Mouse (Mus musculus) heart, adult 2 months (tissue): Measurements from ENCODE around the gene Tubgcp4. TPM values are rescaled to one million over a fixed set of nuclear protein-coding genes. Genes with fewer than 3 reads are reported as not detected.

Experiments used
- DNase-seq, 2 experiments: peaks; one replicate each; pipeline ENCODE4 v3.0.0; 2021
- H3K27ac ChIP-seq: fragments of 200-600 bp; 2 replicates; pipeline ENCODE4 v1.8.1; 2022
- H3K27me3 ChIP-seq: fragments of 200-500 bp; 2 replicates; pipeline ENCODE4 v1.6.1; 2012; ENCODE audit warnings: mild to moderate bottlenecking, low read length, inconsistent platforms, mixed read lengths; ENCODE audit not compliant: control insufficient read depth, insufficient read depth
- H3K36me3 ChIP-seq: fragments of 200-500 bp; 2 replicates; pipeline ENCODE4 v1.6.1; 2012; ENCODE audit warnings: low read length, inconsistent platforms; ENCODE audit not compliant: control insufficient read depth, insufficient read depth
- H3K4me1 ChIP-seq: fragments of 200-500 bp; 2 replicates; pipeline ENCODE4 v1.6.1; 2011; ENCODE audit warnings: low read length; ENCODE audit not compliant: control insufficient read depth, insufficient read depth
- H3K4me3 ChIP-seq: fragments of 200-600 bp; 2 replicates; pipeline ENCODE4 v1.8.1; 2022
- H3K79me2 ChIP-seq: fragments of 200-500 bp; replicated peaks from 2 replicates; pipeline ENCODE4 v1.6.1; 2012; ENCODE audit warnings: mild to moderate bottlenecking, inconsistent platforms, low read length, moderate library complexity, mixed read lengths; ENCODE audit not compliant: control insufficient read depth, insufficient read depth
- H3K9ac ChIP-seq: fragments of 200-500 bp; 2 replicates; pipeline ENCODE4 v1.6.1; 2012; ENCODE audit warnings: low read depth, mild to moderate bottlenecking, control low read depth, inconsistent platforms, low read length, mixed read lengths
- CTCF ChIP-seq: fragments of 200-600 bp; IDR thresholded peaks from 2 replicates; pipeline ENCODE4 v1.8.1; 2022; ENCODE audit warnings: antibody characterized with exemption, mild to moderate bottlenecking, moderate library complexity
- EP300 ChIP-seq: fragments of 200-500 bp; IDR thresholded peaks from 2 replicates; pipeline ENCODE4 v1.6.1; 2011; ENCODE audit warnings: low read depth, low read length, control low read depth; ENCODE audit not compliant: insufficient read depth
- POLR2A ChIP-seq: fragments of 200-500 bp; IDR thresholded peaks from 2 replicates; pipeline ENCODE4 v1.6.1; 2011; ENCODE audit warnings: mild to moderate bottlenecking, low read depth, low read length, control low read depth; ENCODE audit not compliant: insufficient read depth
- WGBS: fragments of 180-500 bp; shearing (Covaris S2); methylation state at CpG from one replicate; pipeline ENCODE4 v1.1.7; 2018; 5-methylcytosine and 5-hydroxymethylcytosine counted together
- intact Hi-C: fragments of 180-260 bp; cut with DNase I; formaldehyde crosslinking; loops from one replicate; pipeline ENCODE4 v1.15.1; 2025
- polyA plus RNA-seq: library from polyadenylated mRNA; depleted of rRNA; stranded (reverse); fragments of >200 nt; gene quantifications from 2 replicates; pipeline ENCODE4 v1.2.3, GENCODE M21; 2012
- total RNA-seq, 2 experiments: library from RNA; stranded (reverse); gene quantifications; 2 replicates each; pipeline ENCODE4 v1.2.3; 2021

Gene Tubgcp4
- total and polyA plus RNA-seq, 3 experiments = 13.7 to 18.5 (median 14.3) TPM

- no peaks in the 10 kb centered on the region for H3K27me3 ChIP-seq
- H3K79me2 ChIP-seq = no peaks in the 10 kb centered on the region
- intact Hi-C loops = no loop called here
- no peaks in the 10 kb centered on the region for H3K4me1 ChIP-seq
- H3K27ac ChIP-seq = no peak overlapping the region
- no peak overlapping the region for H3K9ac ChIP-seq
- no peak overlapping the region for H3K4me3 ChIP-seq
- peak; percentile 48 for TF ChIP-seq CTCF
- TF ChIP-seq POLR2A = no peak
- no peak for DNase-seq
- 87% methylated on average over 3 of the region's 3 CpGs for WGBS
- H3K36me3 ChIP-seq = peaks cover 2% of the 10 kb centered on the region
Observed at GRCm38 (mm10) chr2:121153100-121153499, 17.4 kb upstream of the Tubgcp4 start.

GRCm38 (mm10) chr2:121169173-121169572 is 1.3 kb upstream of the Tubgcp4 start:
- H3K79me2 ChIP-seq = no peaks in the 10 kb centered on the region
- WGBS = 37% methylated on average over 4 of the region's 4 CpGs
- H3K27me3 ChIP-seq = no peaks in the 10 kb centered on the region
- no peak overlapping the region for H3K27ac ChIP-seq
- H3K9ac ChIP-seq = peak overlapping the region; percentile 40; the same call in 1 of the 2 replicates
- peaks cover 8% of the 10 kb centered on the region for H3K4me1 ChIP-seq
- H3K4me3 ChIP-seq = peak overlapping the region; percentile 80
- intact Hi-C loops = no loop called here
- TF ChIP-seq EP300 (no peak), POLR2A (no peak), CTCF (no peak)
- no peaks in the 10 kb centered on the region; the same call in 1 of the 2 replicates for H3K36me3 ChIP-seq
- DNase-seq = no peak

- Histone ChIP-seq H3K36me3 (no peaks in the 10 kb centered on the region; the same call in 1 of the 2 replicates), H3K4me3 (peak overlapping the region; percentile 80), H3K27me3 (no peaks in the 10 kb centered on the region), H3K27ac (peak overlapping the region; percentile 92), H3K9ac (peak overlapping the region; percentile 55), H3K4me1 (peaks cover 8% of the 10 kb centered on the region), H3K79me2 (no peaks in the 10 kb centered on the region)
- WGBS = 0% methylated on average over 9 of the region's 9 CpGs
- TF ChIP-seq EP300 = no peak
- no peak for TF ChIP-seq POLR2A
- TF ChIP-seq CTCF = no peak
- DNase-seq = peak; percentile 42 to 51
- intact Hi-C loops = loop anchor here (1.0 kb wide), 1 partner anchor 30 kb away; the partner anchor contains the start of genes Adal and Lcmt2
Observed at GRCm38 (mm10) chr2:121169902-121170301, 552 bp upstream of the Tubgcp4 start.

- intact Hi-C loops = loop anchor here (1.0 kb wide), 1 partner anchor 31 kb away; the partner anchor contains the start of genes Adal and Lcmt2
- under 1% methylated on average over 66 of the region's 66 CpGs for WGBS
- DNase-seq = peak; percentile 93 to 94
Observed at GRCm38 (mm10) chr2:121170980-121171742, 707 bp downstream of the Tubgcp4 start, which contains the start of gene Zscan29. TSS of gene Zscan29 (minus strand) at chr2:121171125.

GRCm38 (mm10) chr2:121178828-121179479 is 8.5 kb downstream of the Tubgcp4 start:
- no peak for DNase-seq
- 90% methylated on average over 3 of the region's 3 CpGs for WGBS
- Histone ChIP-seq H3K36me3 (peaks cover 5% of the 10 kb centered on the region; the same call in 1 of the 2 replicates), H3K9ac (no peak overlapping the region), H3K79me2 (no peaks in the 10 kb centered on the region), H3K27ac (no peak overlapping the region), H3K4me3 (no peak overlapping the region), H3K27me3 (no peaks in the 10 kb centered on the region), H3K4me1 (no peaks in the 10 kb centered on the region; the same call in 1 of the 2 replicates)
- no peak for TF ChIP-seq POLR2A
- TF ChIP-seq CTCF = peak; percentile 50
- intact Hi-C loops = no loop called here

More at GRCm38 (mm10) chr2:121170980-121171742, 707 bp downstream of the Tubgcp4 start, which contains the start of gene Zscan29:
- Histone ChIP-seq H3K4me1 (peaks cover 8% of the 10 kb centered on the region), H3K36me3 (no peaks in the 10 kb centered on the region; the same call in 1 of the 2 replicates), H3K27ac (peak within 1 kb of the TSS; percentile 92), H3K4me3 (peak within 1 kb of the TSS; percentile 80), H3K9ac (peak within 1 kb of the TSS; percentile 82), H3K79me2 (no peaks in the 10 kb centered on the region), H3K27me3 (no peaks in the 10 kb centered on the region)
- peak; percentile 44 for TF ChIP-seq CTCF
- 0 out of 2 replicates have a peak, but pooled peaks have one; percentile 24 for TF ChIP-seq EP300
- peak; percentile 82 for TF ChIP-seq POLR2A
